Mouse (Mus musculus): Measurements from ENCODE around the gene Spn.

DNA sequence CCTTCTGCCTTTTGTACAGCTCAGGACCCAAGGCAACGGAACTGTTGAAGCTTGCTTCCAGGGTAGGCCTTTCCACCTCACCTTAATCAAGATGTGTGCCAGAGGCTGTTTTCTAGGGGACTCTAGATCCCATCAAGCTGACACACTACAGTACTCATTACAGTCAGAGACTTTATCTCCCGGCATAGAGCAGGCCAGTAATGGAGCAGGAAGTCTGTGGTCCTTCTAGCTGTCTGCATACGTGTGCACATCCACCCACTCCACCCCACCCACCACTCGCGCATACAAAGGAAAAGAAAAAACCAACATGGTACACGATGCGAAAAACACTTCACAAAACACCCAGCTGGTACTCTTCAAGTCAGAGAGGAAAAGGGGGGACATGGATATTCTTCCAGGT is 6.8 kb upstream of the Spn start:
- TF ChIP-seq EP300 (IDR thresholded peaks at IDR 0.05; ENCODE audit: low read depth) (no peak), CTCF (IDR thresholded peaks at IDR 0.05; ENCODE audit: low read depth) (no peak)

Measured in heart, postnatal 0 days (tissue).